Mouse (Mus musculus): ENCODE data around the gene Rad51b. TPM values are rescaled to one million over a fixed set of nuclear protein-coding genes. Genes with fewer than 3 reads are reported as not detected.

Rad51b gene
- polyA plus RNA-seq, 1 experiment from 2014 or later, result 10.0 TPM

DNA sequence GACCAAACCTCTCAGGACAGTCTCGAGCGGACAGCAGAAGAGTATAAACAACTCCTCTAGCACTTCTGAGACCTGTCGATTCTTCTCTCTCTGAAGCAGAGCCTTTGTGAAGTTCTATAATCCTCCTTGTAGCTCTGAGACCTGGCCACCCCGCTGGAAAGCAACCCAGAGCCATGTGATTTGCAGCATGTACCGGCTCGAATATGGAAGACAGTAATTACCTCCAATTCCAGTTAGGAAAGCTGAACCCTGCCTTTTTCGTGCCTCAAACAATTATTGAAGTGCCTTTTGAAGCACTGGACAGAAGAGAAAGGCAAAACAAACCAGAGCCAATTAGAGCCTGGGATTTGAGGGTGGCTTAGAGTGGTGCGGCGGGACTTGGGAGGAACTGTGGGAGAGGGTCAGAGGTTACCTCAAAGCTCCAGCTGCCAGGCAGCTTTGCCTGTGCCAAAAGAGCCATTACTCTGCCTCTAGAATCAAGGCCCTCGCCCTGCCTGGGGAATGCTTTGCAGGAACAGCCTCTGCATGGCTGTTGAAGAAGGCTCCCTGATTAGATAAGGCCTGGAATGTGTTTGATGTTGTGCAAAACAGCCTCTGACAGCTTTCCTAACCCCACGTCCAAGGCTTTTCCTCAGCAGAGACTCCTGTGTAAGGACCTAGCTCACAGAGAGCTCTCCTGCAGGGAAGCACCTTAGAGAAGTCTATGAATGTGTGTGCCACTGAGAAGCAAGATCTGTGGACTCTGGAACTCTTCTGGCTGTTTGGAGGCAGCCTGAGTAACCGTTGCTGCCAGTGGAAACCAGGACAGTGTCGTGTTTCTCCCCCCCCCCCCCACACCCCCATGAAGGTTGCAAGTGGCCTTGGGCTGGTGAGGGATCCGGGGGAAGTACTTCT lies 562.5 kb downstream of the Rad51b start:
- H3K4me3 ChIP-seq (ENCODE audit: low read depth, low read length), result no peak overlapping the region
- no peaks in the 10 kb centered on the region for H3K9me3 ChIP-seq (ENCODE audit: control insufficient read depth, low read length)
- H3K36me3 ChIP-seq (ENCODE audit: control insufficient read depth, insufficient read depth, low read length), result no peaks in the 10 kb centered on the region
- H3K27ac ChIP-seq (ENCODE audit: low read depth), result peak overlapping the region; percentile 81
- WGBS, result 17% methylated on average over 14 of the region's 14 CpGs
- no peaks in the 10 kb centered on the region for H3K27me3 ChIP-seq (replicated peaks; ENCODE audit: control insufficient read depth, insufficient read depth, low read length)
- H3K4me2 ChIP-seq (ENCODE audit: low read length), result no peak overlapping the region
- ATAC-seq (replicated peaks; ENCODE audit: low FRiP score, low TSS enrichment, low read depth) (peak; percentile 71), DNase-seq (ENCODE audit: low spot score) (peak; percentile 72)
- peaks cover 44% of the 10 kb centered on the region for H3K4me1 ChIP-seq (replicated peaks; ENCODE audit: control insufficient read depth, insufficient read depth, low read length)
- no peak overlapping the region for H3K9ac ChIP-seq (ENCODE audit: low read length)

DNA sequence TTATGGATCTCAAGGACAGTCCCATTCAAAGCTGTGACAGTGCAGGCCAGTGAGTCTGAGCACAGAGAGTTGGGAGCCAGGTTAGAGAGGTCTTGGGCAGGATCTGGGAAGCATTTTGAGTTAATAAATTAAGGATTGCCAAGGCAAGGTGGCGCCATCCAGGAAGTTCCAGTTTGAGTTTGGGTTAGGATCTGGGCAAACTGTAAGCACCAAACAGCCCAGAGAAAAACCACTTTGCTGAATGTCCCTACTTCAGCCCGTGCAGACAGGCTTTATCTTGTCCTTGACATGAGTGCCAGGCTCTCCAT lies 563.1 kb downstream of the Rad51b start:
- Histone ChIP-seq H3K9me3 (ENCODE audit: control insufficient read depth, low read length) (no peaks in the 10 kb centered on the region), H3K4me3 (ENCODE audit: low read depth, low read length) (no peak overlapping the region), H3K27ac (ENCODE audit: low read depth) (peak overlapping the region; percentile 81), H3K9ac (ENCODE audit: low read length) (no peak overlapping the region), H3K27me3 (replicated peaks; ENCODE audit: control insufficient read depth, insufficient read depth, low read length) (no peaks in the 10 kb centered on the region), H3K4me1 (replicated peaks; ENCODE audit: control insufficient read depth, insufficient read depth, low read length) (peaks cover 50% of the 10 kb centered on the region), H3K36me3 (ENCODE audit: control insufficient read depth, insufficient read depth, low read length) (no peaks in the 10 kb centered on the region), H3K4me2 (ENCODE audit: low read length) (no peak overlapping the region)
- WGBS, result 53% methylated on average over 2 of the region's 2 CpGs
- ATAC-seq (replicated peaks; ENCODE audit: low FRiP score, low TSS enrichment, low read depth) (peak; percentile 16; the same call in 1 of the 2 replicates), DNase-seq (ENCODE audit: low spot score) (peak; percentile 55)

Other genes starting within 250 kb of the Rad51b start
- 27.3 and 33.5 TPM in 2 replicates for gene Pigh, start 207.6 kb upstream of the Rad51b start, polyA plus RNA-seq (2014; fragmentation: Nextera tagmentation; extraction: Ambion mirVana)
- 0.46 and 0.91 TPM in 2 replicates for gene Arg2, start 166.5 kb upstream of the Rad51b start, polyA plus RNA-seq (2014; fragmentation: Nextera tagmentation; extraction: Ambion mirVana)
- 85.4 and 94.7 TPM in 2 replicates for gene Vti1b, start 124.6 kb upstream of the Rad51b start, polyA plus RNA-seq (2014; fragmentation: Nextera tagmentation; extraction: Ambion mirVana)
- gene Rdh11, start 105.0 kb upstream of the Rad51b start, polyA plus RNA-seq (2014; fragmentation: Nextera tagmentation; extraction: Ambion mirVana), result 38.5 and 39.6 TPM in 2 replicates
- gene Rdh12, start 88.4 kb upstream of the Rad51b start, polyA plus RNA-seq (2014; fragmentation: Nextera tagmentation; extraction: Ambion mirVana), result 1.2 TPM in 2 replicates
- 12.5 and 17.9 TPM in 2 replicates for gene Zfyve26, start 978 bp upstream of the Rad51b start, polyA plus RNA-seq (2014; fragmentation: Nextera tagmentation; extraction: Ambion mirVana)